Mouse (Mus musculus): ENCODE measurements at regions not wholly inside any gene's neighbourhood (a gene's known extent, or its start where the extent isn't known, plus 50 kb on each side); places are given as distances from the start of the nearest gene placed in this dataset.

- intact Hi-C loops (cut with DNase I) = no loop called here
- no peak overlapping the region for H3K9ac ChIP-seq (ENCODE audit: low read depth, low read length)
Observed at GRCm38 (mm10) chr1:90481708-90482107, 121.1 kb upstream of the Cops8 start.

GRCm38 (mm10) chr1:90486349-90486839, 116.4 kb upstream of the Cops8 start:
- H3K36me3 ChIP-seq (ENCODE audit: control insufficient read depth, insufficient read depth, low read length) = no peaks in the 10 kb centered on the region
- DNase-seq = no peak
- no peaks in the 10 kb centered on the region for H3K27me3 ChIP-seq (ENCODE audit: control insufficient read depth, insufficient read depth, low read length)
- TF ChIP-seq EP300 (IDR thresholded peaks at IDR 0.05; ENCODE audit: insufficient read depth, low read depth, low read length) = 0 out of 2 replicates have a peak, but pooled peaks have one; percentile 17
- no peak for TF ChIP-seq POLR2A (IDR thresholded peaks at IDR 0.05; ENCODE audit: insufficient read depth, low read depth, low read length)
- H3K4me1 ChIP-seq (ENCODE audit: control insufficient read depth, insufficient read depth, low read length) = peaks cover 7% of the 10 kb centered on the region
- no peak overlapping the region for H3K4me3 ChIP-seq
- H3K79me2 ChIP-seq (replicated peaks; ENCODE audit: control insufficient read depth, insufficient read depth, low read length) = no peaks in the 10 kb centered on the region
- intact Hi-C loops (cut with DNase I) = loop anchor here (5.0 kb wide), 1 partner anchor 284 kb away; the partner anchor contains the start of gene Ackr3
- H3K9ac ChIP-seq (ENCODE audit: low read depth, low read length) = no peak overlapping the region
- 56% methylated on average over 11 of the region's 11 CpGs for WGBS
- no peak overlapping the region for H3K27ac ChIP-seq

More at GRCm38 (mm10) chr1:90481708-90482107, 121.1 kb upstream of the Cops8 start:
- no peaks in the 10 kb centered on the region for H3K4me1 ChIP-seq (ENCODE audit: control insufficient read depth, insufficient read depth, low read length)
- no peak overlapping the region for H3K27ac ChIP-seq
- 84% methylated on average over 5 of the region's 5 CpGs for WGBS
- no peak for DNase-seq
- TF ChIP-seq CTCF (IDR thresholded peaks at IDR 0.05) (no peak), EP300 (IDR thresholded peaks at IDR 0.05; ENCODE audit: insufficient read depth, low read depth, low read length) (no peak), POLR2A (IDR thresholded peaks at IDR 0.05; ENCODE audit: insufficient read depth, low read depth, low read length) (no peak)
- no peaks in the 10 kb centered on the region for H3K36me3 ChIP-seq (ENCODE audit: control insufficient read depth, insufficient read depth, low read length)
- no peaks in the 10 kb centered on the region for H3K79me2 ChIP-seq (replicated peaks; ENCODE audit: control insufficient read depth, insufficient read depth, low read length)
- H3K4me3 ChIP-seq = no peak overlapping the region
- no peaks in the 10 kb centered on the region for H3K27me3 ChIP-seq (ENCODE audit: control insufficient read depth, insufficient read depth, low read length)

DNA sequence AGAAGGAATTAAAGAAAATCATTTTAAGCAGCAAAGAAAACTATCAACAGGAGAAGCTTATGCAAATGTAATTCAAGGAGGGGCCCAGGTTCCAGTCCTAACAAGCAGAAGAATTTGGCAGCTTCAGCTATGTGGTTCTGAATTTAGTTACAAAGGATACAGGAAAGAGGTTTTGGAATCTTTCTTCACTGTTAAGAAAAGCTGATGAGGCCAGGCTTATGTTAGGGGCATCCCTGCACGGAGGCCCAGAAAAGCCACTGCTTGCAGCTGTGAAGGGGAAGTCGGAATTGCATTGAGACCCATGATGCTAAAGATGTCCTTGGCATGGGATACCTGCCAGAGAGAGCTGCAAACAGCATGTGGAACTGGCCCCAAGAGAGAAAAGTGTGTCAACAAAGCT, 114.9 kb upstream of the Cops8 start:
- H3K27ac ChIP-seq = peak overlapping the region; percentile 28
- WGBS = 49% methylated on average over 2 of the region's 2 CpGs
- H3K4me1 ChIP-seq (ENCODE audit: control insufficient read depth, insufficient read depth, low read length) = peaks cover 10% of the 10 kb centered on the region
- intact Hi-C loops (cut with DNase I) = loop anchor here (5.0 kb wide), 1 partner anchor 286 kb away; the partner anchor contains the start of gene Ackr3
- no peaks in the 10 kb centered on the region for H3K27me3 ChIP-seq (ENCODE audit: control insufficient read depth, insufficient read depth, low read length)
- no peaks in the 10 kb centered on the region for H3K36me3 ChIP-seq (ENCODE audit: control insufficient read depth, insufficient read depth, low read length)
- TF ChIP-seq EP300 (IDR thresholded peaks at IDR 0.05; ENCODE audit: insufficient read depth, low read depth, low read length) (no peak), POLR2A (IDR thresholded peaks at IDR 0.05; ENCODE audit: insufficient read depth, low read depth, low read length) (no peak), CTCF (IDR thresholded peaks at IDR 0.05) (no peak)
- no peak overlapping the region for H3K9ac ChIP-seq (ENCODE audit: low read depth, low read length)
- no peak overlapping the region for H3K4me3 ChIP-seq
- no peaks in the 10 kb centered on the region for H3K79me2 ChIP-seq (replicated peaks; ENCODE audit: control insufficient read depth, insufficient read depth, low read length)
- DNase-seq = no peak

- intact Hi-C loops (cut with DNase I) = loop anchor here (5.0 kb wide), 1 partner anchor 287 kb away; the partner anchor contains the start of gene Ackr3
- Histone ChIP-seq H3K4me3 (no peak overlapping the region), H3K36me3 (ENCODE audit: control insufficient read depth, insufficient read depth, low read length) (no peaks in the 10 kb centered on the region), H3K9ac (ENCODE audit: low read depth, low read length) (no peak overlapping the region), H3K27ac (peak overlapping the region; percentile 51), H3K4me1 (ENCODE audit: control insufficient read depth, insufficient read depth, low read length) (peaks cover 17% of the 10 kb centered on the region), H3K27me3 (ENCODE audit: control insufficient read depth, insufficient read depth, low read length) (no peaks in the 10 kb centered on the region), H3K79me2 (replicated peaks; ENCODE audit: control insufficient read depth, insufficient read depth, low read length) (no peaks in the 10 kb centered on the region)
- 71% methylated on average over 2 of the region's 2 CpGs for WGBS
- TF ChIP-seq EP300 (IDR thresholded peaks at IDR 0.05; ENCODE audit: insufficient read depth, low read depth, low read length) = no peak
- TF ChIP-seq POLR2A (IDR thresholded peaks at IDR 0.05; ENCODE audit: insufficient read depth, low read depth, low read length) = no peak
- no peak for TF ChIP-seq CTCF (IDR thresholded peaks at IDR 0.05)
- no peak for DNase-seq
Observed at GRCm38 (mm10) chr1:90488991-90489390, 113.8 kb upstream of the Cops8 start.

DNA sequence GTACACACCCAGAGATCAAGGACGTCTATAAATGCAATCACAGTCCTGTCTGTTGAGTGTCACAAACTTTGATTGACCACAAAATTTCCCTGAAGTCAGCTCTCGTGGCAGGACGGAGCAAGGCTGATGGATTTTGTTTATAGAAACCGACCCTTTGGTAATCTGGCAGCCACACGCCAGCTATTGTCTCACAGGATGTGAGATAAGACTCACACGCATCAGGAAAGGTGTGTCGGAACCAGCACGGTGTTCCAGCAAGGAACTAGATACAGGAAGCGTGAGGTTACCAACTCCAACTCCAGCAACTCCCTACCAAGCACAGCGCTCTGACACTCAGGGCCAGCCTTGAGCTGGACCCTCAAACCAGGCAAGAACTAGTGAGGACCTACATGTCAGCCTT, 112.4 kb upstream of the Cops8 start:
- TF ChIP-seq POLR2A (IDR thresholded peaks at IDR 0.05; ENCODE audit: insufficient read depth, low read depth, low read length) (peak; percentile 30; the same call in 1 of the 2 replicates), EP300 (IDR thresholded peaks at IDR 0.05; ENCODE audit: insufficient read depth, low read depth, low read length) (peak; percentile 99), CTCF (IDR thresholded peaks at IDR 0.05) (no peak)
- H3K27ac ChIP-seq = peak overlapping the region; percentile 79

DNA sequence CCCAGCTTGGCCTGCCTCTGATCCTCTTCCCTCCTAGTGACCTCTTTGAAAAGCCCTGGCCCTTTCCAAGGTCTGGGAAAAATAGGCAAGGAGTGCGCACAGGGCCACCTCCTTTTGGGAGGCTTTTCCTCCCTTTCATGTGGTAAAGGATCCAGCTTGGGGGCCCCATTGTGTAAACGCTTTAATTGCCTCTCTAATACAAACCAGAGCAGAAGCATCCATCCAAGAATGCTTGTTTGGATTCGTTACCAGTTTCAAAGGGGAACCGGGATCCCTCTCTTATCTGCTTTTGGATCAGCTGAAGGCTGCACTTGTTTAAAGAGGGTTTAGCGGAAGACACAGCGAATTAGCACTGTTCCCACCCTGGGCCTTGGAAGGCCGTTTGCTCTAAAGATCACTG, 109.3 kb upstream of the Cops8 start:
- H3K27me3 ChIP-seq (ENCODE audit: control insufficient read depth, insufficient read depth, low read length) = no peaks in the 10 kb centered on the region
- H3K79me2 ChIP-seq (replicated peaks; ENCODE audit: control insufficient read depth, insufficient read depth, low read length) = no peaks in the 10 kb centered on the region
- H3K27ac ChIP-seq = peak overlapping the region; percentile 73
- TF ChIP-seq EP300 (IDR thresholded peaks at IDR 0.05; ENCODE audit: insufficient read depth, low read depth, low read length) (no peak), POLR2A (IDR thresholded peaks at IDR 0.05; ENCODE audit: insufficient read depth, low read depth, low read length) (no peak), CTCF (IDR thresholded peaks at IDR 0.05) (no peak)
- 35% methylated on average over 7 of the region's 7 CpGs for WGBS
- no peak overlapping the region for H3K9ac ChIP-seq (ENCODE audit: low read depth, low read length)
- peaks cover 30% of the 10 kb centered on the region for H3K4me1 ChIP-seq (ENCODE audit: control insufficient read depth, insufficient read depth, low read length)
- DNase-seq = peak; percentile 35 to 45
- H3K4me3 ChIP-seq = no peak overlapping the region
- H3K36me3 ChIP-seq (ENCODE audit: control insufficient read depth, insufficient read depth, low read length) = no peaks in the 10 kb centered on the region
- intact Hi-C loops (cut with DNase I) = loop anchor here (2.0 to 5.0 kb wide), 3 partner anchors 71 to 331 kb away; no protein-coding TSS in a partner anchor

More for the DNA sequence above, 112.4 kb upstream of the Cops8 start:
- peak; percentile 44 to 71 for DNase-seq
- no peak overlapping the region for H3K9ac ChIP-seq (ENCODE audit: low read depth, low read length)
- 39% methylated on average over 10 of the region's 10 CpGs for WGBS
- H3K27me3 ChIP-seq (ENCODE audit: control insufficient read depth, insufficient read depth, low read length) = no peaks in the 10 kb centered on the region
- intact Hi-C loops (cut with DNase I) = loop anchor here (5.0 kb wide), 2 partner anchors 68 to 328 kb away; no protein-coding TSS in a partner anchor
- H3K79me2 ChIP-seq (replicated peaks; ENCODE audit: control insufficient read depth, insufficient read depth, low read length) = no peaks in the 10 kb centered on the region
- H3K4me3 ChIP-seq = no peak overlapping the region
- H3K36me3 ChIP-seq (ENCODE audit: control insufficient read depth, insufficient read depth, low read length) = no peaks in the 10 kb centered on the region
- peaks cover 22% of the 10 kb centered on the region for H3K4me1 ChIP-seq (ENCODE audit: control insufficient read depth, insufficient read depth, low read length)

All from heart, adult 2 months (tissue).